Mouse (Mus musculus) limb, embryonic 12.5 days (tissue): ENCODE data around the gene Gm3020. TPM values are rescaled to one million over a fixed set of nuclear protein-coding genes. Genes with fewer than 3 reads are reported as not detected.
"Not testable (repeated sequence)": the region's sequence is repeated elsewhere in the genome, so short reads cannot be mapped to it uniquely, and the experiment has no call there.

ENCODE experiments used
- ATAC-seq: fragments of 200-750 bp; cut with Nextera tagmentation; 2 replicates; pipeline ENCODE4 v1.8.0; 2017; ENCODE audit warnings: low read depth, moderate TSS enrichment; ENCODE audit not compliant: insufficient number of reproducible peaks, insufficient read depth, low FRiP score, low TSS enrichment
- H3K27ac ChIP-seq: fragments of 300-500 bp; sonication (generic); 2 replicates; pipeline ENCODE4 v1.5.1; 2016; ENCODE audit warnings: mild to moderate bottlenecking, moderate library complexity
- H3K27me3 ChIP-seq: fragments of 300-500 bp; sonication (generic); 2 replicates; pipeline ENCODE4 v1.6.1; 2016; ENCODE audit warnings: mild to moderate bottlenecking, moderate library complexity
- H3K36me3 ChIP-seq: fragments of 300-500 bp; sonication (generic); 2 replicates; pipeline ENCODE4 v1.6.1; 2016; ENCODE audit warnings: mild to moderate bottlenecking, moderate library complexity
- H3K4me1 ChIP-seq: fragments of 300-500 bp; sonication (generic); replicated peaks from 2 replicates; pipeline ENCODE4 v1.6.1; 2016
- H3K4me2 ChIP-seq: fragments of 300-500 bp; sonication (generic); 2 replicates; pipeline ENCODE4 v1.6.1; 2016; ENCODE audit warnings: mild to moderate bottlenecking, moderate library complexity
- H3K4me3 ChIP-seq: fragments of 300-500 bp; sonication (generic); replicated peaks from 2 replicates; pipeline ENCODE4 v1.5.1; 2016; ENCODE audit warnings: mild to moderate bottlenecking
- H3K9ac ChIP-seq: fragments of 300-500 bp; sonication (generic); replicated peaks from 2 replicates; pipeline ENCODE4 v1.6.1; 2016; ENCODE audit warnings: mild to moderate bottlenecking, moderate library complexity
- H3K9me3 ChIP-seq: fragments of 300-500 bp; sonication (generic); 2 replicates; pipeline ENCODE4 v1.6.1; 2016; ENCODE audit warnings: mild to moderate bottlenecking, moderate library complexity
- WGBS: fragments of 180-500 bp; shearing (Covaris S2); methylation state at CpG from one replicate; pipeline ENCODE4 v1.1.7; 2016; 5-methylcytosine and 5-hydroxymethylcytosine counted together
- polyA plus RNA-seq: library from polyadenylated mRNA; unstranded; fragments of >200 nt; fragmentation: Nextera tagmentation; extraction: Ambion mirVana; gene quantifications from 2 replicates; pipeline ENCODE4 v1.2.1, GENCODE M21; 2016

Gm3020 gene
- polyA plus RNA-seq, result 0.97 and 1.4 TPM in 2 replicates

DNA sequence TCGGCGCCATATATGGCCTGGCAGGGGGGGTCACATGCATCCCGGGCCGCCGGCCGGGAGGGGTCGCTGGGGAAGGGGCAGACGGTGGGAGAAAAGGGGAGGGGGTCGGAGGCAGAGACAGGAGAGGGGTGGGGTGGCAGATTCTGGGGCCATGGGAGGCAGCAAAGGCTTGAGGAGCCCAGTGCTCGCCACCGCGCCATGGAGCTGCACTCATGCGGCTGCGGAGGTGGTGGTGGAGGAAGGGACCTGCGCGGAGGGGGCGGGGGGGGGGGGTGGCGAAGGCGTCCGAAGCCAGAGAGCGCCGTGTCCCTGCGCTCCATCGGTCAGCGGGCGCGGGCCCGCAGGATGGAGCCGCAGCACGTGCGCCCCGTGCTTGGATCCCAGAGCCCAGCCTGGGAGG, at the start of gene Gm3020:
TSS of gene Gm3020 (plus strand) at position 301 of the 400 bp plus-strand sequence.
- not testable (repeated sequence) for H3K27ac ChIP-seq, H3K27me3 ChIP-seq, H3K9me3 ChIP-seq, H3K4me2 ChIP-seq, H3K4me1 ChIP-seq, H3K4me3 ChIP-seq, ATAC-seq, H3K9ac ChIP-seq, H3K36me3 ChIP-seq
- no CpG with 5 or more reads among the region's 32 CpGs for WGBS

GRCm38 (mm10) chr14:3634212-3634611, 17.6 kb upstream of the Gm3020 start, which contains the start of gene Gm3012:
TSS of gene Gm3012 (plus strand) at chr14:3634512.
- WGBS, result no CpG with 5 or more reads among the region's 2 CpGs
- H3K4me2 ChIP-seq, H3K4me3 ChIP-seq, H3K4me1 ChIP-seq, ATAC-seq, H3K9ac ChIP-seq, H3K27me3 ChIP-seq, H3K27ac ChIP-seq, H3K9me3 ChIP-seq, H3K36me3 ChIP-seq: not testable (repeated sequence)

GRCm38 (mm10) chr14:3688483-3688882, 36.7 kb downstream of the Gm3020 start, which contains the start of gene Gm3043:
TSS of gene Gm3043 (plus strand) at chr14:3688783.
- not testable (repeated sequence) for H3K9me3 ChIP-seq, H3K4me2 ChIP-seq, H3K9ac ChIP-seq, H3K4me3 ChIP-seq, H3K4me1 ChIP-seq, H3K27me3 ChIP-seq, H3K27ac ChIP-seq, H3K36me3 ChIP-seq, ATAC-seq
- WGBS, result no CpG with 5 or more reads among the region's 3 CpGs

Other genes with a start within 250 kb of the Gm3020 start
- 0.97 and 1.4 TPM in 2 replicates for gene Gm10409, start 239.4 kb upstream of the Gm3020 start, polyA plus RNA-seq
- gene Gm3005, start 223.9 kb upstream of the Gm3020 start, polyA plus RNA-seq, result 0.44 and 0.99 TPM in 2 replicates
- gene Gm10408, start 202.7 kb upstream of the Gm3020 start, polyA plus RNA-seq, result not detected in 2 replicates
- gene Gm3012, start 17.5 kb upstream of the Gm3020 start, polyA plus RNA-seq, result not detected in 2 replicates
- gene Gm3043, start 36.8 kb downstream of the Gm3020 start, polyA plus RNA-seq, result not detected in 2 replicates
- 0.23 and 0.45 TPM in 2 replicates for gene Gm3002, start 158.0 kb downstream of the Gm3020 start, polyA plus RNA-seq
- gene Gm3033, start 194.2 kb downstream of the Gm3020 start, polyA plus RNA-seq, result not detected in 2 replicates
- gene Gm2916, start 232.1 kb downstream of the Gm3020 start, polyA plus RNA-seq, result 0.13 TPM in 1 of 2 replicates, not detected in the other